Mouse (Mus musculus) bone marrow macrophage, adult 2 months (primary cell): ENCODE data around the gene Gm20532.

Experiments
- CTCF ChIP-seq: IDR thresholded peaks from 2 replicates; pipeline ENCODE4 v1.5.1; 2012; ENCODE audit warnings: low read depth, mild to moderate bottlenecking, low read length, moderate library complexity
- POLR2A ChIP-seq: IDR thresholded peaks from 2 replicates; pipeline ENCODE4 v1.6.1; 2012; ENCODE audit warnings: mild to moderate bottlenecking, low read depth, low read length, borderline replicate concordance

- TF ChIP-seq POLR2A: no peak
- no peak for TF ChIP-seq CTCF
Measured at GRCm38 (mm10) chr2:26573807-26574206, 12.6 kb upstream of the Gm20532 start.
